Mouse (Mus musculus) ZHBTc4 (cell line): Measurements from ENCODE around the gene Txnip.

Source experiments
- DNase-seq: peaks from one replicate; pipeline ENCODE4 v3.0.0-alpha.2; 2011; ENCODE audit warnings: low read depth, low spot score

Txnip gene

GRCm38 (mm10) chr3:96551890-96552289 lies 5.9 kb upstream of the Txnip start:
- no peak for DNase-seq

- DNase-seq, result no peak
Measured at GRCm38 (mm10) chr3:96553601-96554000, 4.2 kb upstream of the Txnip start.

- no peak for DNase-seq
Measured at GRCm38 (mm10) chr3:96554251-96554650, 3.5 kb upstream of the Txnip start.

GRCm38 (mm10) chr3:96555041-96555596 lies 2.6 kb upstream of the Txnip start:
- DNase-seq, result no peak

GRCm38 (mm10) chr3:96555999-96556614 lies 1.6 kb upstream of the Txnip start:
- DNase-seq, result no peak

- DNase-seq, result no peak
Measured at GRCm38 (mm10) chr3:96556651-96557635, 814 bp upstream of the Txnip start.

GRCm38 (mm10) chr3:96558159-96558558 lies 402 bp downstream of the Txnip start:
- no peak for DNase-seq

GRCm38 (mm10) chr3:96558668-96559196 lies 975 bp downstream of the Txnip start:
- no peak for DNase-seq

GRCm38 (mm10) chr3:96559398-96559910 lies 1.7 kb downstream of the Txnip start:
- DNase-seq, result no peak

- no peak for DNase-seq
Measured at GRCm38 (mm10) chr3:96559911-96560850, 2.4 kb downstream of the Txnip start.

- no peak for DNase-seq
Measured at GRCm38 (mm10) chr3:96560881-96561668, 3.3 kb downstream of the Txnip start.

- no peak for DNase-seq
Measured at GRCm38 (mm10) chr3:96561946-96562681, 4.4 kb downstream of the Txnip start.

GRCm38 (mm10) chr3:96563267-96563666 lies 5.5 kb downstream of the Txnip start:
- DNase-seq, result no peak

GRCm38 (mm10) chr3:96563911-96564632 lies 6.3 kb downstream of the Txnip start:
- no peak for DNase-seq

- DNase-seq, result no peak
Measured at GRCm38 (mm10) chr3:96564633-96565032, 6.9 kb downstream of the Txnip start.

GRCm38 (mm10) chr3:96565105-96565504 lies 7.3 kb downstream of the Txnip start:
- DNase-seq, result no peak

- no peak for DNase-seq
Measured at GRCm38 (mm10) chr3:96566661-96567450, 9.1 kb downstream of the Txnip start.

GRCm38 (mm10) chr3:96568605-96569004 lies 10.8 kb downstream of the Txnip start:
- no peak for DNase-seq
